Mouse (Mus musculus) bone marrow macrophage, adult 2 months (primary cell): ENCODE results near the gene Itga8. TPM values are rescaled to one million over a fixed set of nuclear protein-coding genes. Genes with fewer than 3 reads are reported as not detected.

Experiments used
- H3K27ac ChIP-seq: 2 replicates; pipeline ENCODE4 v1.5.1; 2012; ENCODE audit warnings: low read depth, low read length; ENCODE audit not compliant: insufficient read depth
- H3K4me1 ChIP-seq: 2 replicates; pipeline ENCODE4 v1.6.1; 2012; ENCODE audit warnings: low read length; ENCODE audit not compliant: control insufficient read depth, insufficient read depth
- H3K4me3 ChIP-seq: 2 replicates; pipeline ENCODE4 v1.5.1; 2012; ENCODE audit warnings: mild to moderate bottlenecking, low read length, moderate library complexity; ENCODE audit not compliant: insufficient read depth
- CTCF ChIP-seq: IDR thresholded peaks from 2 replicates; pipeline ENCODE4 v1.5.1; 2012; ENCODE audit warnings: low read depth, mild to moderate bottlenecking, low read length, moderate library complexity
- POLR2A ChIP-seq: IDR thresholded peaks from 2 replicates; pipeline ENCODE4 v1.6.1; 2012; ENCODE audit warnings: mild to moderate bottlenecking, low read depth, low read length, borderline replicate concordance
- polyA plus RNA-seq: library from polyadenylated mRNA; stranded (reverse); fragments of >200 nt; gene quantifications from 2 replicates; pipeline ENCODE4 v1.2.4, GENCODE M21; 2012; ENCODE audit not compliant: missing spikeins, insufficient read depth, insufficient read length

The Itga8 gene
- polyA plus RNA-seq, 1 experiment: 1.0 TPM

GRCm38 (mm10) chr2:12115479-12115878 lies 186.2 kb downstream of the Itga8 start:
- no peak overlapping the region for H3K27ac ChIP-seq
- no peak for TF ChIP-seq POLR2A
- no peak for TF ChIP-seq CTCF

DNA sequence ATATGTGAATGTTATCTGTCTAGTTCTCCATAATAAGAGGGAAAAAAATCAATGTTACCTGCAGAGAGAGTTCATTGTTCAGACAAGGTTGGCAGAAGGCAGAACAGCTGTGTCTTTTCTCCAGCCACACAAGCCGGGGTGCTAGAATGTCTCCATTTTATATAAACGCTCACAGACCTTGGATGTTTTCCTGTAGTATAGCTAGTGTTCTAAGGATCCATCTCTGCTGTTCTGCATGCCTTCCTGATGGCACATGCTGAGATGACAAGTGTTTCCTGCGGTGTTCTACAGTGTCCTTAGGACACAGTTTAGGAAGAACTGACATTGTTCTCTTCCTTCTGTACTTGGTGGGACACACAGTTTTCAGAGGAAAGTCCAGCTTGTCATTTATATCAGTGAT lies 192.4 kb downstream of the Itga8 start:
- no peak overlapping the region for H3K4me3 ChIP-seq
- H3K4me1 ChIP-seq: peaks cover 5% of the 10 kb centered on the region
- no peak overlapping the region for H3K27ac ChIP-seq
- TF ChIP-seq POLR2A (no peak), CTCF (no peak)

More at GRCm38 (mm10) chr2:12115479-12115878, 186.2 kb downstream of the Itga8 start:
- no peak overlapping the region for H3K4me3 ChIP-seq
- H3K4me1 ChIP-seq: peaks cover 5% of the 10 kb centered on the region

- TF ChIP-seq POLR2A (no peak), CTCF (no peak)
- H3K27ac ChIP-seq: no peak overlapping the region
- no peak overlapping the region for H3K4me3 ChIP-seq
- peaks cover 5% of the 10 kb centered on the region for H3K4me1 ChIP-seq
Observed at GRCm38 (mm10) chr2:12108306-12108705, 193.4 kb downstream of the Itga8 start.

DNA sequence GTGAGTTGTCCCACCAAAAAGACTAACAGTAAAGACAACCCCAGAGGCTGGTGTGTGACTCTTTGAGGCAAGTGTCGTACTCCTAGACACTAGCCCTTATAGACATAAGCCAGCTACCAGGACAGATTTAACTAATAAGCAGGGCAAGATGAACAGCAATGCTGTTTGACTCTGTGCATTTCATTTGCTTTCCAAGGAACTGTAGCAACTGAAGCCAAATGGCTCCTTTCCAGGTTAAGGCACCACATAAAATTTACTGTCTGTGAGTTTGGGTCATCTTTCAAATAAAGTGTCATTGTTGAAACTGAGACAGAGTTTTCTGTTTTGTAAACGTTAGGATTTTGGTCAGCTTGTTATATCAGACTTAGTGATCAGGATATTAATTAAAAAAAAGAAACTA lies 194.5 kb downstream of the Itga8 start:
- Histone ChIP-seq H3K4me1 (peaks cover 5% of the 10 kb centered on the region), H3K27ac (no peak overlapping the region), H3K4me3 (no peak overlapping the region)
- TF ChIP-seq POLR2A (no peak), CTCF (no peak)

DNA sequence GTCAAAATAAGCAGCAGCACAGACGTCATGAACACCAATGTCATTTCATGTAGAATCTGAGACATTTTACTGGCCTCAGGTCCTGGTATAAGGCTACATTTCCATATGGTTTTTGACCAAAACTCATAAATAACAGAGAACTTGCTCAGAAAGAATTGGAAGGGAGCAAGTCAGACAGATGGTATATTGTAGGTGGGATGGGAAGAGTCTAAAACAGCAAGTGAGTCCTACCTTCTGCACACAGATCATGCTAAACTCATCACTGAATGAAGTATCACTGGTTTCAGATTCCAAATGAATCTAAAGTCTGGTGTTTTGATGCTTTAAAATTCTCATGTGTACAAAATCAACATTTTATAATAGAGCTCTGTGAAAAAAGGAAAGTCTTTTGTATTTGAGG lies 198.5 kb downstream of the Itga8 start:
- Histone ChIP-seq H3K27ac (no peak overlapping the region), H3K4me1 (no peaks in the 10 kb centered on the region)
- TF ChIP-seq POLR2A (no peak), CTCF (no peak)

DNA sequence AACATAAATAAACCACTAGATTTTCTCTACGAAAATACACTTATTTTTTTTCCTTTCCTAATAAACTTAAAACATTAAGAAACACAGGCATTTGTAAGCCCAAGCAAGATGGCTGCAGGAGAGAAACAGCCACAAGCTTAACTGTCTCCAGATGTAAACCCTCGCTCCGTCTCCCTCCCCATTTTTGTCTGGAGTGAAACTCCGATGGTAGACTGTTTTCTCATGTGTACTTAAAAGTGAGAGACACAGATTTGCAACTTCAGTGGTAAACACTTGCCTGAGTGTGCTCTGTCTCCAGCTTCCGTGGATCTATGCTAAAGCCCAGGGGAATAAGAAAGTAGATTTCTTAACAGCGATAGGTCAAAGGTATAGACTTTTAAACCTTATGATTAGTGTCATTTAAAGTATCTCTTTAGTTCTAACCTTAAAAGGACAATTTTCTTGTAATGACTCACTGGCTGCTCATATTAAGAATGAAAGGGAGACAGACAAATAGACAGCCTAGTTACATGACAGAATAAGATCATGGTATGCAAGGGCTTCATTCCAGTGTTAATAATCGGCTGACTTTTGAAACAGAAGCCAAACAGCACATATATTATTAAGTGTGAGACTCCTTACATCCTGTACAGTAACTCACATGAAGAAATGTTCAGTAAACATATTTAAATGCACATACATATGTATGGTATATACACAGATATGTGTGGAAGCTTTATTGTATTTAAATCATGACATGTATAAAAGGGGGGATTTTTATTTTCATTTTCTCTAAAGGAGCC lies 209.3 kb downstream of the Itga8 start:
- no peaks in the 10 kb centered on the region for H3K4me1 ChIP-seq
- no peak overlapping the region for H3K4me3 ChIP-seq
- TF ChIP-seq POLR2A: no peak
- no peak for TF ChIP-seq CTCF
- H3K27ac ChIP-seq: no peak overlapping the region

More for the DNA sequence above, 198.5 kb downstream of the Itga8 start:
- no peak overlapping the region for H3K4me3 ChIP-seq

DNA sequence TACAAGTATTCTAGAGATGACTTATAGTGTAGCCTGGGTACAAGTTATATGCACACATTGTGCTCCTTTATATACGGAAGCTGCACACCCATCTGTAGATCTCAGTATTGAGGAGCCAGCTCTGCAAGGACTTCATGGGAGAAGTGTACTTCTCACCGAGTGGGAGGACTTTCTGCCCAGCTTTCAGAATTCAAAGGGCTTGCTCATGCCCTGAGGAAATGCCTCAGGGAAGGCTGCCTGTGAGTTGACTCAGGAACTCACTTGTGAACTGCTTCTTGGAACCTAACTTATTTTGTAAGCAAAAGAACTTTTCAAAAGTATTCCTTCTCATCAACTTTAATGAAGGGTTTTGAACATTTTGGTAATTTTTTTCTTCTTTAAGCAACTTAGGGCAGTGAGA lies 210.7 kb downstream of the Itga8 start:
- H3K4me1 ChIP-seq: 0 out of 2 replicates have a peak, but pooled peaks cover 2% of the 10 kb centered on the region
- H3K27ac ChIP-seq: no peak overlapping the region
- H3K4me3 ChIP-seq: no peak overlapping the region
- TF ChIP-seq POLR2A (no peak), CTCF (no peak)

GRCm38 (mm10) chr2:12085492-12085891 lies 216.2 kb downstream of the Itga8 start:
- H3K4me1 ChIP-seq: peaks cover 11% of the 10 kb centered on the region
- no peak for TF ChIP-seq CTCF
- TF ChIP-seq POLR2A: no peak
- no peak overlapping the region for H3K4me3 ChIP-seq
- no peak overlapping the region for H3K27ac ChIP-seq

DNA sequence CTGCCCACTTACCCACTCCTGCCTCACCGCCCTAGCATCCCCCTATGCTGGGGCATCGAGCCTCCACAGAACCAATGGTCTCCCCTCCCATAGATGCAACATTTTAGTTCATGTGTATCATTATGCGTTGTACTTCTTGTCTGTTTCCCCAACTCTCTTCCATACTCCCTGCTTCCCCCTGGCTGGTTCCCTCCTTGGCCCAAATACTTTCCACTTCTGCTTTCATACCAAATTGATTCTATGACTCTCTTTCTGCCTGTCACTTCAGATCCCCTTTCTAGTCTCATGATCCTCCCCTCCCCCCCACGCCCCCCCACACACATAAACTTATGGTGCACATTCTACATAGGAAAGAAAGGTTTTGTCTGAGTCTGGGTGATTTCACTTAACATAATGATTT lies 217.4 kb downstream of the Itga8 start:
- H3K4me3 ChIP-seq: no peak overlapping the region
- H3K27ac ChIP-seq: 0 out of 2 replicates have a peak overlapping the region, but pooled peaks have one; percentile 21
- H3K4me1 ChIP-seq: peaks cover 11% of the 10 kb centered on the region
- TF ChIP-seq POLR2A (no peak), CTCF (no peak)

DNA sequence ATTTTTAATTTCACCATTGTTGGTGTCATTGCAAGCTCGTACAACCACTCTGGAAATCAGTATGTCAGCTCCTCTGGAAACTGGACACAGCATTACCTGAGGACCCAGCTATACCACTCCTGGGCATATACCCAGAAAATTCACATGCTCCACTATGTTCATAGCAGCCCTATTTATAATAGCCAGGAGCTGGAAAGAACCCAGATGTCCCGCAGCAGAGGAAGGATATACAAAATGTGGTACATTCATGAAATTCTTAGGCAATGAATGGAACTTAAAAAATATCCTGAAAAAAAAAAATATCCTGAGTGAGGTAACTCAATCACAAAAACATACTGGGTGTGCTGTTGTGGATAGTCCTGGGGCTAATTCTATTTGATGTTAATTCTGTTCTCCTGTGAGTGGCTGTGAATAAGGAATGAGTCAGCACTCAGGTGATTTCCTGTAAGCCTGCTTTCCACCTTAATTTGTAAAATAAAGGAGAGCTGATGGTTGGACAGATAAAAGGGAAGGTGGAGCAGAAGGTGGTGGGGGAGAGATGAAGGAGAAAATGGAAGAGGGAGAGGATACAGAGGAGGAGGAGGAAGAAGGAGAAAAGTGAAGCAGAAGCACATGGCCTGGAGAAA lies 224.3 kb downstream of the Itga8 start:
- no peak overlapping the region for H3K4me3 ChIP-seq
- H3K27ac ChIP-seq: no peak overlapping the region
- no peak for TF ChIP-seq POLR2A
- no peak for TF ChIP-seq CTCF
- no peaks in the 10 kb centered on the region for H3K4me1 ChIP-seq
